Mouse (Mus musculus) E14TG2a.4 (cell line): ENCODE data around the gene Bbs10.

Experiments
- CTCF ChIP-seq: conservative IDR thresholded peaks from 2 replicates; pipeline ENCODE4 v1.5.1; 2014; ENCODE audit warnings: low read length
- NANOG ChIP-seq: IDR thresholded peaks from 2 replicates; pipeline ENCODE4 v1.6.1; 2014; ENCODE audit warnings: borderline replicate concordance, low read length, mixed read lengths
- POU5F1 ChIP-seq: IDR thresholded peaks from 2 replicates; pipeline ENCODE4 v1.6.1; 2014; ENCODE audit warnings: low read length, borderline replicate concordance

DNA sequence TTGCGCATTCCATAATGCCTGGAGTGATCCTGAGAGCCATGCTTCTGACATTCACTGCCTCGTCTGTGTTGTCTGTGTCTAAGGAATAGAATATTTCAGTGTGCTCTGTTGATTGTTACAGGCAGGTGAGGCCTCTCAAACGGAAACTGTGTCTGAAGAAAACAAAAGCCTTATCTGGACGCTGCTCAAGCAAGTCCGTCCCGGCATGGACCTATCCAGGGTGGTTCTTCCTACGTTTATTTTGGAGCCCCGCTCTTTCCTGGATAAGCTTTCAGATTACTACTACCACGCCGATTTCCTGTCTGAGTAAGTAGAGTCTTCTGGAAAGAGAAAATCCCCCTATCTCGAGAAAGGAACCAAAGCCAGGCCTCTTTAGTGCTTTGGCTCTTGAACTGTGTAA lies 25.6 kb upstream of the Bbs10 start:
- TF ChIP-seq CTCF = no peak
- no peak for TF ChIP-seq POU5F1
- no peak for TF ChIP-seq NANOG
